Mouse (Mus musculus) small intestine, adult 2 months (tissue): ENCODE results near the gene Vax2. TPM values are rescaled to one million over a fixed set of nuclear protein-coding genes. Genes with fewer than 3 reads are reported as not detected.
A peak's percentile ranks its signal among the peaks of the same experiment; 100 is the strongest.

Source experiments
- H3K27ac ChIP-seq: fragments of 200-500 bp; 2 replicates; pipeline ENCODE4 v1.5.1; 2012; ENCODE audit warnings: low read depth, low read length, control low read depth, inconsistent platforms; ENCODE audit not compliant: insufficient read depth
- H3K27me3 ChIP-seq: fragments of 200-500 bp; 2 replicates; pipeline ENCODE4 v1.6.1; 2012; ENCODE audit warnings: mild to moderate bottlenecking, moderate library complexity, low read length, inconsistent platforms; ENCODE audit not compliant: control insufficient read depth, insufficient read depth
- H3K36me3 ChIP-seq: fragments of 200-500 bp; 2 replicates; pipeline ENCODE4 v1.6.1; 2012; ENCODE audit warnings: mild to moderate bottlenecking, low read length, control low read depth, inconsistent platforms; ENCODE audit not compliant: control insufficient read depth, insufficient read depth
- H3K4me1 ChIP-seq: fragments of 200-500 bp; 2 replicates; pipeline ENCODE4 v1.6.1; 2012; ENCODE audit warnings: low read length, inconsistent platforms, mixed read lengths; ENCODE audit not compliant: control insufficient read depth, insufficient read depth, insufficient read length
- H3K4me3 ChIP-seq: fragments of 200-500 bp; 2 replicates; pipeline ENCODE4 v1.5.1; 2012; ENCODE audit warnings: low read depth, mild to moderate bottlenecking, control low read depth, inconsistent platforms, low read length, moderate library complexity
- CTCF ChIP-seq: fragments of 200-500 bp; IDR thresholded peaks from 2 replicates; pipeline ENCODE4 v1.5.1; 2012; ENCODE audit warnings: low read depth, mild to moderate bottlenecking, control low read depth, inconsistent platforms, low read length, moderate library complexity, mixed read lengths; ENCODE audit not compliant: insufficient replicate concordance, insufficient read length; ENCODE audit errors: extremely low read depth
- POLR2A ChIP-seq: fragments of 200-500 bp; IDR thresholded peaks from 2 replicates; pipeline ENCODE4 v1.6.1; 2012; ENCODE audit warnings: low read depth, mild to moderate bottlenecking, control low read depth, inconsistent platforms, low read length, moderate library complexity
- WGBS: fragments of 180-500 bp; shearing (Covaris S2); methylation state at CpG from one replicate; pipeline ENCODE4 v1.1.7; 2018; 5-methylcytosine and 5-hydroxymethylcytosine counted together
- polyA plus RNA-seq: library from polyadenylated mRNA; depleted of rRNA; stranded (reverse); fragments of >200 nt; gene quantifications from 2 replicates; pipeline ENCODE4 v1.2.3, GENCODE M21; 2012

Gene Vax2
- polyA plus RNA-seq, 1 experiment, result not detected

DNA sequence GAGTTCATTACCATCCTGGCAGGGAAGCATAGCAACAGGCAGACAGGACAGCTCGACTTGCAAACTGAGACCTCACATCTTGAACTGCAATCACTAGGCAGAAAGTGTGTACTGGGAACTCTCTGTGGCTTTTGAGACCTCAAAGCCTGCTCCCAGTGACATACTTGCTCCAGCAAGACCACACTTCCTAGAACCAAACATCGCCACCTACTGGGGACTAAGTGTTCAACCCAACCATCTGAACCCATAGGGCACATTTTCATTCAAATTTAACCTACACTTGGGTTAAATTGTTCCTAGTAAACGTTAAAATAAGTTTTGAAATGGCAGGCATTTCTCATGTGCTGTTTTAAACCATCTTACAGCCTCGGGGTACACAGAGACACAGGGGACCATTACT lies 16.1 kb downstream of the Vax2 start:
- TF ChIP-seq CTCF, result 0 out of 2 replicates have a peak, but pooled peaks have one; percentile 6
- no peak for TF ChIP-seq POLR2A
- Histone ChIP-seq H3K4me3 (no peak overlapping the region), H3K36me3 (no peaks in the 10 kb centered on the region), H3K27ac (no peak overlapping the region), H3K27me3 (peaks cover 13% of the 10 kb centered on the region; the same call in 1 of the 2 replicates), H3K4me1 (no peaks in the 10 kb centered on the region)
- WGBS, result 46% methylated on average over 4 of the region's 4 CpGs

DNA sequence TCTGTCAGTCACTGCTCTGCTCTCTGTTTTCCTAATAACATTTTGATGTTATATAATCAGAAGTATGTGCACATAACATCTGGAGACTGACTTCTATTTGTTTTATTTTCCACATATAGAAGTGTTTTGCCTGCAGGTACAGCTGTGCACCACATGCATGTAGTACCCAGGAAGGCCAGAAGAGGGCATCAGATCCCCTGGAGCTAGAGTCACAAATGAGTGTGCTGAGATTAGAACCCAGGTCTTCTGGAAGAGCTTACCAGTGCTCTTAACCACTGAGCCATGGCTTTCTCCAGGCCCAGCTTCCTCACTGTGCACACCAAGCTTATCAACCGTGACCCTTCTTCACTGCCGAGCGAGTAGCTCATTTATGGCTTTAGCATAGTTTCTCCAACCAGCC lies 17.4 kb downstream of the Vax2 start:
- TF ChIP-seq CTCF (peak; percentile 58; the same call in 1 of the 2 replicates), POLR2A (no peak)
- no peak overlapping the region for H3K4me3 ChIP-seq
- no peaks in the 10 kb centered on the region for H3K36me3 ChIP-seq
- H3K4me1 ChIP-seq, result no peaks in the 10 kb centered on the region
- peaks cover 5% of the 10 kb centered on the region; the same call in 1 of the 2 replicates for H3K27me3 ChIP-seq
- H3K27ac ChIP-seq, result no peak overlapping the region
- WGBS, result 77% methylated on average over 3 of the region's 3 CpGs

DNA sequence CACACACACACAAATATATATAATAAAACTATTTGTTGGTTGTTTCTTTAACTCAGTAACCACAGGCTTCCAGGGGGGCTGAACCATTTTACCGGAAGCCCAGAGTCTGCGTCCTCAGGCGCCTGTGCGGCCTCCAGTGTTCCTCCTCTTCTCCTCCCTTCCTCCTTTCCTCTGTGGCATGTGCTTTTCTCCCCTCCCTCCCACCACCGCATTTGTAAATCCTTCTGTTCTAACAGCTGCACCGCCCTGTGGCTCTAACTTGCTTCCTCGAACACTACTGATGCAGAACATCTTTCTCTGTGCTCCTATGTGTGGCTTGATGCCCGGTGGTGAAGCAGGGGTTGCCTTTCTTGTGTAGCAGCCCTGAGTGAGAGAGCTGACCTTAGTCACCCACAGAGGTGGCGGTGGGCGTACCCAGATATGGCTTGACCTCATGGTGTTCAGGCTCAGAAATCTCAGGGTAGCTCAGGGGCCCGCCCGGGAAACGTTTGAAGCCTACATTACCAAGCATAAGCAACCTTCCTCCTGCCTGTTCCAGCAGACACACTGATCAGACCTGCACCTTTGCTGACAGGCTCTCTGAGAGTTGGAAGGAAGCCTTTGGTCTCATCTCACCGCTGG lies 18.4 kb downstream of the Vax2 start:
- Histone ChIP-seq H3K27me3 (peaks cover 5% of the 10 kb centered on the region; the same call in 1 of the 2 replicates), H3K4me1 (no peaks in the 10 kb centered on the region), H3K4me3 (no peak overlapping the region), H3K36me3 (no peaks in the 10 kb centered on the region), H3K27ac (no peak overlapping the region)
- WGBS, result 56% methylated on average over 14 of the region's 14 CpGs
- no peak for TF ChIP-seq POLR2A
- no peak for TF ChIP-seq CTCF

DNA sequence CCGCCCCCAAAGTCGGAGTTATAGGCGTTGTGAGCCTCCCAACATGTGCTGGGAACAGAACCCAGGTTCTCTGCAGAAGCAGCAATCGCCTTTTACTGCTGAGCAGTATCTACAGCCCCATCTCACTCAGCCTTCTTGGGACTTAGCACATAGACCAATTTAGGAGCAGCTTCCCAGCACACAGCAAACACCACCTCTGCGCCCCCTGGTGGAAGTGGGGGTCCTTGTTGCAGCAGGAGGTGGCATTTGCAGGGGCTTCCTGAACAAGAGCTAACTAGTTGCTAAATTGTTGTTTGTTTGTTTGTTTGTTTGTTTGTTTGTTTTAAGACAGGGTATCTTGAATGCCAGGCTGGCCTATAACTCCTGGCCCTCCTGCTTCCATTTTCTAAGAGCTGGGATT lies 20.1 kb downstream of the Vax2 start:
- TF ChIP-seq POLR2A (no peak), CTCF (peak; percentile 72; the same call in 1 of the 2 replicates)
- 22% methylated on average over 5 of the region's 5 CpGs for WGBS

DNA sequence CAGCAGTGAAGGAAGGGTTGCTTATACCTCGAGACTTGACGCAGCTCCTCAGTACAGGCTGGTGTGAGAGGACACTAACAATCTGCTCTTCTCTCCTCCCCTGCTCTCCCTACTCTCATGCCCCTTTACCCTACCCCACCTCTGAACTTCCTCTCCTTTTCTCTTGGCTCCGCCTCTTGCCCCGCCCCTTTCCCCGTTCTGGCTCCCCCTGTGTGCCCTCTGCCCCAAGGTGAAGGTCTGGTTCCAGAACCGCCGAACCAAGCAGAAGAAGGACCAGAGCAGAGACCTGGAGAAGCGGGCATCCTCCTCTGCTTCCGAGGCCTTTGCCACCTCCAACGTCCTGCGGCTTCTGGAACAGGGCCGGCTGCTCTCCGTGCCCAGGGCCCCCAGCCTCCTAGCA lies 26.2 kb downstream of the Vax2 start:
- WGBS, result 36% methylated on average over 13 of the region's 13 CpGs
- Histone ChIP-seq H3K4me1 (no peaks in the 10 kb centered on the region), H3K4me3 (no peak overlapping the region), H3K27me3 (no peaks in the 10 kb centered on the region), H3K27ac (no peak overlapping the region), H3K36me3 (no peaks in the 10 kb centered on the region)
- TF ChIP-seq CTCF (no peak), POLR2A (no peak)

More for the DNA sequence above, 20.1 kb downstream of the Vax2 start:
- Histone ChIP-seq H3K4me3 (no peak overlapping the region), H3K36me3 (no peaks in the 10 kb centered on the region), H3K27ac (no peak overlapping the region), H3K4me1 (no peaks in the 10 kb centered on the region), H3K27me3 (no peaks in the 10 kb centered on the region)

DNA sequence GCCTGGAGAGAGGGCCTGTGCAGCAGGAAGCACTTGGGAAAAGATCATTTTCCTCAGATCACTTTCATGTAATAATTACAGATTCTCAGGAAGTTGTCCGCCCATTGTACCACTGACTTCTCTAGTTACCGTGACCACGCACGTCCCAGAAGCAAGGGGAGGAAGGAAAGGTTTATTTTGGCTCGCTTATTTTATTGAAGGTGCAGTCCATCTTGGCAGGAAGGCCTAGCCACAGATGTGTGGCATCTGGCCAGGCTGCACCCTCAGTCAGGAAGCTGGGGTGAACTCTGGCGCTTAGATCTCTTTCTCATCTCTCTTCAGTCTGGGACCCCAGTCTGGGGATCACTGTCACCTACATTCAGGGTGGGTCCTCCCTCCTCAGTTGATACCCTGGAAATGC lies 27.5 kb downstream of the Vax2 start:
- no peaks in the 10 kb centered on the region for H3K27me3 ChIP-seq
- H3K36me3 ChIP-seq, result no peaks in the 10 kb centered on the region
- peaks cover 4% of the 10 kb centered on the region; the same call in 1 of the 2 replicates for H3K4me1 ChIP-seq
- no peak overlapping the region for H3K4me3 ChIP-seq
- H3K27ac ChIP-seq, result no peak overlapping the region
- no peak for TF ChIP-seq POLR2A
- TF ChIP-seq CTCF, result no peak
- 34% methylated on average over 6 of the region's 6 CpGs for WGBS

DNA sequence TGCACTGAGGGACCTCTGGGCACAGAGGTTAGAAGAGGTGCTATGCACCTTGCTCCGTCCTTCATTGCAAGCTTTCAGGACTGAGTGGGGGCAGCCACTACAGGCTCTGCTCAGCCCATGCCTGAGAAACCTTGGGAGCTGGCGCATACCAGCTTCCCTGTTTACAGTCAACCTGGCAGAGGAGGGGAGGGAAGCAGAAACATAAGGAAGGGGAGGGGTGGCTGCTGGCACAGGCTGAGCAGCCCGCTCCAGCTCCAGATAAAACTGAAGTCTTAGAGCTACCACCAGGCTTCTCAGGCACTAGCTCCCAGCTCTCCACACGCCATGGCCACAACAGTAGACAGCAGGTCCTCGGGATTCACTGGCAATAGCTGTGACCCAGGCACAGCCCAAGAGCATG lies 31.7 kb downstream of the Vax2 start, which contains the start of gene Atp6v1b1:
Atp6v1b1 (plus strand) TSS at position 230 of the 400 bp plus-strand sequence.
- H3K27me3 ChIP-seq, result no peaks in the 10 kb centered on the region
- H3K4me1 ChIP-seq, result peaks cover 4% of the 10 kb centered on the region; the same call in 1 of the 2 replicates
- WGBS, result 39% methylated on average over 5 of the region's 5 CpGs
- H3K4me3 ChIP-seq, result no peak within 1 kb of the TSS
- TF ChIP-seq CTCF (no peak), POLR2A (no peak)
- no peaks in the 10 kb centered on the region for H3K36me3 ChIP-seq
- H3K27ac ChIP-seq, result no peak within 1 kb of the TSS
